Mouse (Mus musculus) ES-Bruce4 (cell line): Measurements from ENCODE around the gene Lmbrd2.

Experiments used
- CTCF ChIP-seq: IDR thresholded peaks from one replicate; pipeline ENCODE4 v1.8.1; 2011; ENCODE audit warnings: low read depth, low read length
- EP300 ChIP-seq: IDR thresholded peaks from 2 replicates; pipeline ENCODE4 v1.6.1; 2011; ENCODE audit warnings: low read depth, low read length; ENCODE audit not compliant: insufficient read depth
- POLR2A ChIP-seq: IDR thresholded peaks from one replicate; pipeline ENCODE4 v1.8.1; 2011; ENCODE audit warnings: low read length; ENCODE audit not compliant: insufficient read depth

- TF ChIP-seq EP300 (no peak), CTCF (no peak), POLR2A (no peak)
Observed at GRCm38 (mm10) chr15:9162557-9163070, 22.3 kb downstream of the Lmbrd2 start.
